Mouse (Mus musculus): ENCODE data around the gene Lefty1. TPM values are rescaled to one million over a fixed set of nuclear protein-coding genes. Genes with fewer than 3 reads are reported as not detected.

The Lefty1 gene
- polyA plus RNA-seq, 1 experiment from 2014 or later: 4.2 TPM

DNA sequence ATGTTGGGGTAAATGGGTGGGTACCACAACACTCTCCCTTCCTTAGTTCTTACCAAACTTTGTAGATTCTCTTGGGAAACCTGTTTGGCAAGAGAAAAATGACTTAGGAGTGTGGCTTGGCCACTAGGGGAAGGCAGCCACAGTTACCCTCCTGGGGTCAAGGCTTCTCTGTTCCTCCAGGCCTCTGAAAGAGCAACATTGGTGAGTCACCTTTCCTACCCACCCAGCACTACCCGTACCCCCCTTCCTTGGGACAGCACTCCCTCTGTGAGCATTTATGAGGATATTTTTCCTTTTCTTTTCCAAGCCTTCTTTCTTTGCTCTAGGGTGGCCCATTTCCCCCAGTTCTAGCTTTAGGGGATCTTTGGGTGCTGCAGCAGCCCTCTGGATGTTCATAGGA, 9.1 kb downstream of the Lefty1 start:
- Histone ChIP-seq H3K36me3 (ENCODE audit: control insufficient read depth, insufficient read depth, low read length) (no peaks in the 10 kb centered on the region; the same call in none of the 2 replicates), H3K4me1 (ENCODE audit: control insufficient read depth, insufficient read depth, low read length) (peaks cover 44% of the 10 kb centered on the region), H3K9me3 (replicated peaks; ENCODE audit: control insufficient read depth, low read length) (no peaks in the 10 kb centered on the region), H3K27me3 (ENCODE audit: control insufficient read depth, insufficient read depth, low read length) (no peaks in the 10 kb centered on the region), H3K9ac (ENCODE audit: low read length) (peak overlapping the region; percentile 44), H3K4me3 (replicated peaks; ENCODE audit: low read length) (no peak overlapping the region), H3K4me2 (ENCODE audit: low read depth, low read length) (peak overlapping the region; percentile 79; the same call in 1 of the 2 replicates), H3K27ac (ENCODE audit: low read length) (peak overlapping the region; percentile 96)
- WGBS: 52% methylated on average over 1 of the region's 1 CpGs
- ATAC-seq (ENCODE audit: insufficient read depth, low FRiP score): no peak

- H3K4me1 ChIP-seq (ENCODE audit: control insufficient read depth, insufficient read depth, low read length): peaks cover 44% of the 10 kb centered on the region
- ATAC-seq (ENCODE audit: insufficient read depth, low FRiP score): no peak
- peak overlapping the region; percentile 55 for H3K4me2 ChIP-seq (ENCODE audit: low read depth, low read length)
- H3K4me3 ChIP-seq (replicated peaks; ENCODE audit: low read length): no peak overlapping the region
- peak overlapping the region; percentile 64; the same call in 1 of the 2 replicates for H3K9ac ChIP-seq (ENCODE audit: low read length)
- WGBS: 80% methylated on average over 4 of the region's 4 CpGs
- H3K9me3 ChIP-seq (replicated peaks; ENCODE audit: control insufficient read depth, low read length): no peaks in the 10 kb centered on the region
- H3K27ac ChIP-seq (ENCODE audit: low read length): peak overlapping the region; percentile 94
- peaks cover under 1% of the 10 kb centered on the region for H3K36me3 ChIP-seq (ENCODE audit: control insufficient read depth, insufficient read depth, low read length)
- no peaks in the 10 kb centered on the region for H3K27me3 ChIP-seq (ENCODE audit: control insufficient read depth, insufficient read depth, low read length)
Observed at GRCm38 (mm10) chr1:180944553-180944952, 9.7 kb downstream of the Lefty1 start.

GRCm38 (mm10) chr1:180945001-180945980, 10.5 kb downstream of the Lefty1 start:
- no peaks in the 10 kb centered on the region for H3K27me3 ChIP-seq (ENCODE audit: control insufficient read depth, insufficient read depth, low read length)
- H3K4me2 ChIP-seq (ENCODE audit: low read depth, low read length): peak overlapping the region; percentile 55
- no peaks in the 10 kb centered on the region for H3K9me3 ChIP-seq (replicated peaks; ENCODE audit: control insufficient read depth, low read length)
- peaks cover 44% of the 10 kb centered on the region for H3K4me1 ChIP-seq (ENCODE audit: control insufficient read depth, insufficient read depth, low read length)
- WGBS: 20% methylated on average over 20 of the region's 20 CpGs
- ATAC-seq (ENCODE audit: insufficient read depth, low FRiP score): peak; percentile 91
- peak overlapping the region; percentile 64 for H3K9ac ChIP-seq (ENCODE audit: low read length)
- H3K4me3 ChIP-seq (replicated peaks; ENCODE audit: low read length): peak overlapping the region; percentile 22
- H3K27ac ChIP-seq (ENCODE audit: low read length): peak overlapping the region; percentile 94
- peaks cover 5% of the 10 kb centered on the region for H3K36me3 ChIP-seq (ENCODE audit: control insufficient read depth, insufficient read depth, low read length)

- Histone ChIP-seq H3K4me1 (ENCODE audit: control insufficient read depth, insufficient read depth, low read length) (peaks cover 41% of the 10 kb centered on the region), H3K36me3 (ENCODE audit: control insufficient read depth, insufficient read depth, low read length) (peaks cover 5% of the 10 kb centered on the region), H3K9ac (ENCODE audit: low read length) (no peak overlapping the region), H3K9me3 (replicated peaks; ENCODE audit: control insufficient read depth, low read length) (no peaks in the 10 kb centered on the region), H3K4me3 (replicated peaks; ENCODE audit: low read length) (no peak overlapping the region), H3K4me2 (ENCODE audit: low read depth, low read length) (no peak overlapping the region; the same call in 1 of the 2 replicates), H3K27ac (ENCODE audit: low read length) (peak overlapping the region; percentile 94; the same call in 1 of the 2 replicates), H3K27me3 (ENCODE audit: control insufficient read depth, insufficient read depth, low read length) (no peaks in the 10 kb centered on the region)
- no peak for ATAC-seq (ENCODE audit: insufficient read depth, low FRiP score)
- 78% methylated on average over 6 of the region's 6 CpGs for WGBS
Observed at GRCm38 (mm10) chr1:180946448-180946847, 11.6 kb downstream of the Lefty1 start.

DNA sequence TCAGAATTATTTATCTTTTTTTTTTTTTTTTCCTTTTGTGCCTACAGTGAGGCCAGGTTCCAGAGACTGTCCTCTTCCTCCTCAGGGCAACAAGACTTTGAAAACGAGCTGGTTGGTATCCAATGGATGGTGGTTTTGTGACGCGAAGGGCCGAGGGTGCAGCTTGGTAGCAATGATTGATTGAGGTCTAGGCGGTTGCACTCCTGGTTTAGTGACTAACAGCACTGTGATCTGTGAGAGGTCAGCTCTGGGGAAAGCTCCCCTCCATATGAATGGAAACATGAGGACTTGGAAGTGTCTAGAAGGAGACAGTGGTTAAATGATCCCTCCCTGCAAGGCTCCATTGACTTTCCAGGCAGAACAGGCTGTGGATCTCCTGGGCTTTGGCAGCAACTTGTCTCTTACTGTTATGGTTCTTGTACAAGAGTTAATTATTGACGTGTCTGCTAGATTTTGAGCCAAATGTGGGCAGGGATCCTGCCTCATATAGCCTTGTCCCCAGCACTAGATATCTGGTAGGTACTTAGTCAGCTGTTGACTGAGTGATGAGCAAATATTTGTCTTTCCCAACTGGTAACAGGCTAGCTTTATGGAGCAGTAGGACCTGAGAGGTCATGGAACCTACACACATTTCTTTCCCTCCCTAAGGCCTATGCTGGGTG, 17.4 kb downstream of the Lefty1 start:
- Histone ChIP-seq H3K4me3 (replicated peaks; ENCODE audit: low read length) (no peak overlapping the region), H3K4me1 (ENCODE audit: control insufficient read depth, insufficient read depth, low read length) (peaks cover 7% of the 10 kb centered on the region; the same call in 1 of the 2 replicates), H3K4me2 (ENCODE audit: low read depth, low read length) (no peak overlapping the region; the same call in 1 of the 2 replicates), H3K9me3 (replicated peaks; ENCODE audit: control insufficient read depth, low read length) (no peaks in the 10 kb centered on the region), H3K9ac (ENCODE audit: low read length) (no peak overlapping the region), H3K27ac (ENCODE audit: low read length) (peak overlapping the region; percentile 87), H3K36me3 (ENCODE audit: control insufficient read depth, insufficient read depth, low read length) (peaks cover 15% of the 10 kb centered on the region; the same call in 1 of the 2 replicates), H3K27me3 (ENCODE audit: control insufficient read depth, insufficient read depth, low read length) (no peaks in the 10 kb centered on the region)
- WGBS: 40% methylated on average over 6 of the region's 6 CpGs
- peak; percentile 93 for ATAC-seq (ENCODE audit: insufficient read depth, low FRiP score)

DNA sequence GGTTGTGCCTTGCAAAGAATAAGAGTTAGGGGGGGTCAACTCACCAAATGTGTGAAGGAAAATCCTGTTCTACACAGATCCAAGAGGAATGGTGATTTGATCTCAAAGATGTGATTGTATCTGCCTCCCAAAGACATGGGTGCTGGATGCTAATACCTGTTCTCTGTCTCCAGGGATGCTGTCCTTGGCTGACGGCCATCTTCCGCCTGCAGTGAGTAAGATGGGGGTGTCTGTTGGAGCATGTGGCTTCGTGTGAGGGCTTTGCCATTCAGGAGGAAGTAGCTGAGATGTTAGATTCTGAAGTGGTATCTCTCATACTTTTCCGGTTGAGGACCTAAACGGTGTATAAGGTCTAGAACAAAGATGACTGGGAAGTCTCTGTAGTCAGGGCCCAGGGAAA, 18.0 kb downstream of the Lefty1 start:
- H3K27ac ChIP-seq (ENCODE audit: low read length): peak overlapping the region; percentile 87
- H3K9me3 ChIP-seq (replicated peaks; ENCODE audit: control insufficient read depth, low read length): no peaks in the 10 kb centered on the region
- H3K9ac ChIP-seq (ENCODE audit: low read length): no peak overlapping the region
- 0 out of 2 replicates have a peak, but pooled peaks cover 5% of the 10 kb centered on the region for H3K4me1 ChIP-seq (ENCODE audit: control insufficient read depth, insufficient read depth, low read length)
- ATAC-seq (ENCODE audit: insufficient read depth, low FRiP score): 0 out of 2 replicates have a peak, but pooled peaks have one; percentile 11
- no peak overlapping the region for H3K4me3 ChIP-seq (replicated peaks; ENCODE audit: low read length)
- H3K27me3 ChIP-seq (ENCODE audit: control insufficient read depth, insufficient read depth, low read length): no peaks in the 10 kb centered on the region
- peaks cover 15% of the 10 kb centered on the region; the same call in 1 of the 2 replicates for H3K36me3 ChIP-seq (ENCODE audit: control insufficient read depth, insufficient read depth, low read length)
- 75% methylated on average over 5 of the region's 5 CpGs for WGBS
- no peak overlapping the region for H3K4me2 ChIP-seq (ENCODE audit: low read depth, low read length)

GRCm38 (mm10) chr1:180956401-180956800, 21.6 kb downstream of the Lefty1 start:
- Histone ChIP-seq H3K27me3 (ENCODE audit: control insufficient read depth, insufficient read depth, low read length) (no peaks in the 10 kb centered on the region), H3K9ac (ENCODE audit: low read length) (no peak overlapping the region), H3K27ac (ENCODE audit: low read length) (no peak overlapping the region), H3K4me2 (ENCODE audit: low read depth, low read length) (no peak overlapping the region), H3K4me1 (ENCODE audit: control insufficient read depth, insufficient read depth, low read length) (0 out of 2 replicates have a peak, but pooled peaks cover 4% of the 10 kb centered on the region), H3K9me3 (replicated peaks; ENCODE audit: control insufficient read depth, low read length) (no peaks in the 10 kb centered on the region), H3K4me3 (replicated peaks; ENCODE audit: low read length) (no peak overlapping the region), H3K36me3 (ENCODE audit: control insufficient read depth, insufficient read depth, low read length) (peaks cover 19% of the 10 kb centered on the region)
- 88% methylated on average over 8 of the region's 8 CpGs for WGBS
- ATAC-seq (ENCODE audit: insufficient read depth, low FRiP score): no peak

GRCm38 (mm10) chr1:180956973-180957381, 22.2 kb downstream of the Lefty1 start:
- 71% methylated on average over 8 of the region's 8 CpGs for WGBS
- no peak overlapping the region for H3K4me2 ChIP-seq (ENCODE audit: low read depth, low read length)
- no peak overlapping the region for H3K9ac ChIP-seq (ENCODE audit: low read length)
- no peak overlapping the region for H3K4me3 ChIP-seq (replicated peaks; ENCODE audit: low read length)
- H3K27me3 ChIP-seq (ENCODE audit: control insufficient read depth, insufficient read depth, low read length): no peaks in the 10 kb centered on the region
- H3K9me3 ChIP-seq (replicated peaks; ENCODE audit: control insufficient read depth, low read length): no peaks in the 10 kb centered on the region
- H3K27ac ChIP-seq (ENCODE audit: low read length): no peak overlapping the region
- no peaks in the 10 kb centered on the region for H3K4me1 ChIP-seq (ENCODE audit: control insufficient read depth, insufficient read depth, low read length)
- peaks cover 23% of the 10 kb centered on the region for H3K36me3 ChIP-seq (ENCODE audit: control insufficient read depth, insufficient read depth, low read length)
- no peak for ATAC-seq (ENCODE audit: insufficient read depth, low FRiP score)
